Mouse (Mus musculus) gastrocnemius, postnatal 25 days (tissue): ENCODE results near the gene Lmln. TPM values are rescaled to one million over a fixed set of nuclear protein-coding genes. Genes with fewer than 3 reads are reported as not detected.
"Not testable (repeated sequence)": the region's sequence is repeated elsewhere in the genome, so short reads cannot be mapped to it uniquely, and the experiment has no call there.

Source experiments
- DNase-seq: peaks from one replicate; pipeline ENCODE4 v3.0.0; 2022
- long read RNA-seq, 2 experiments: library from polyadenylated mRNA; stranded (forward); transcript quantifications; one replicate each; pipeline ENCODE4 v2.0.0; 2021
- total RNA-seq, 2 experiments: library from RNA; stranded (reverse); gene quantifications; 1 replicate in 1 of 2; 2 replicates in 1 of 2; pipeline ENCODE4 v1.2.3; 2021

Gene Lmln
- total RNA-seq: 1 to 10 TPM; 1.8 to 2.6 TPM
- long read RNA-seq, experiment 1, partial matches to known transcripts: 0 of 8 reads
- long read RNA-seq, experiment 1, other reads (novel, unspliced or antisense): 8 of 8 reads
- long read RNA-seq, experiment 2, partial matches to known transcripts: 0 of 2 reads
- long read RNA-seq, experiment 2, other reads (novel, unspliced or antisense): 2 of 2 reads

DNA sequence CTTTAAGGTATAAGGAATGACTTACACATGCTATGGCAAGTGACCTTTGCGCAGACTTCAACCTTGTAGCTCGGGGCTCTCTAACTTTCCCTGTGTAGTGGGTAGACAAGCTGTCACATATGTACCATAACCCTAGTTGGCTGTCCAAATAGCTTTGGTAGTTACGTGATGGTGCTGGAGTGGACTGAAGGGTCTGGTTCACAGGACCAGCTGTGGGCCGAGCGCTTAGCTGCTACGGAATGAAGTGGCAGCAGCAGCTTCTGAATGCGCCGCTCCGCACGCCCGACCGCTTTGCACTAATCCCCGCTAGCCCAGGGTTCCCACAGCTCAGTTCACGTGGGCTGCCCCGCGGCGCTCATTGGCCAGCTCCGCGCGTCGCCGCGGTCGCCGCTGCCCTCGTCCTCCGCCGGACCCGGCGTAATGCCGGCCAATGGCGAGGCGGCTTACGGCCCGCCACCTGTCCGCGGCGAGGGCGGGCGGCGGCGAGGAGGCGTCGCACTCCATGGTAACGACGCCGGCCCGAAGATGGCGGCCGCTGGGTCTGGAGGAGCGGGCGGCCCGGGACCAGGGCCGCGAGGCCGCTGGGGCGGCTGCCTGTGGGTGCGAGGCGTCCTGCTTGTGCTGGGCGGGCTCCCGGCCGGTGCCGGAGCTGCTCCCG is at the start of gene Lmln:
Gene Lmln, plus strand, starts transcription at position 498 of the 658 bp plus-strand sequence.
- DNase-seq: peak; percentile 93

GRCm38 (mm10) chr16:33013801-33014200 is 48.5 kb upstream of the Lmln start:
- DNase-seq: no peak

- peak; percentile 43 for DNase-seq
Observed at GRCm38 (mm10) chr16:33014921-33015320, 47.4 kb upstream of the Lmln start.

GRCm38 (mm10) chr16:33015396-33015907 is 46.9 kb upstream of the Lmln start:
- no peak for DNase-seq

DNA sequence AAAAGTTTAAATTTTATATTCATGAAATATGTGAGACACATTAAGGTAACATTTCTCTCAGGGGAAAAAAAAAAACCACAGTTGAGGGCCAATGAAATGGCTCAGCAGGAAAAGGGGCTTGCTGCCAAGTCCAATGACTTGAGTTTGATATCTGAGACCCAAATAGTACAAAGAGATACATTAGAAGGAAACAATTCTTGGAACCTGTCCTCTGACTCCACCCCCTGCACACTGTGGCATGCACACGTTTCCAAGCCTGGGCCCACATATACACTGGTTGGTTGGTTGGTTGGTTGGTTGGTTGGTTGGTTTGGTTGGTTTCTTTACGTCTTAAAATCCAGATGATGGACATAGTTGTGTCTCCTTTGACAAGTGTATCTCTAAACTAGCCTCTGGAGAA is 46.3 kb upstream of the Lmln start:
- DNase-seq: no peak

DNA sequence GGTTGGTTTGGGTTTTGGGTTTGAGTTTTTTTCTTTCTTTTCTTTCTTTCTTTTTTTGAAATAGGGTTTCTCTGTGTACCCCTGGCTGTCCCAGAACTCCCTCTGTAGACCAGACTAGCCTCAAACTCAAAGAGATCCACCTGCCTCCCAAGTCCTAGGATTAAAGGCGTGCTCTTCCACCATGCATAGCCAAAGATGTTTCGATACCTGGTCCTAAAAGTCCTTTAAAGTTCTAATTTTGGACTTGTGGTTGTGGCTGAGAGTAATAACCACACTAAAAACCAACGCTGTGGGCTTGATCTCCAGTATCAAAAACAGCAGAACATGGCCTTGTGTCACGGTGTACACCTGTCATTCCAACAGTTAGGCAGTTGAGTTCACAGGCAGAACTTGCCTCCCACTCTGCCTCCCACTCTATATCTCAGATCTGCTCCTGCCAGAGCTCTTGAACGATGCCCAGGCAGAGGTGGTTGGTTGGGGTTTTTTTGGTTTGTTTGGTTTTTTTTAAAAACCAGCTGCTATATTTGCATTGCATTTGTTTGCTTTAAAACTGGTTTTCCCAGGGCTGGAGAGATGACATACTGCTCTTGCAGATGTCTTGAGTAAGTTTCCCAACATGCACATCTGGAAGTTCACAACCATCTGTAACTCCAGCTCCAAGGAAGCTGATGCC is 44.5 kb upstream of the Lmln start:
- DNase-seq: no peak

GRCm38 (mm10) chr16:33019117-33019770 is 43.1 kb upstream of the Lmln start:
- peak; percentile 18 for DNase-seq

GRCm38 (mm10) chr16:33021381-33021780 is 40.9 kb upstream of the Lmln start:
- DNase-seq: no peak

- DNase-seq: peak; percentile 73
Observed at GRCm38 (mm10) chr16:33023750-33024149, 38.6 kb upstream of the Lmln start.

- no peak for DNase-seq
Observed at GRCm38 (mm10) chr16:33024456-33025104, 37.7 kb upstream of the Lmln start.

DNA sequence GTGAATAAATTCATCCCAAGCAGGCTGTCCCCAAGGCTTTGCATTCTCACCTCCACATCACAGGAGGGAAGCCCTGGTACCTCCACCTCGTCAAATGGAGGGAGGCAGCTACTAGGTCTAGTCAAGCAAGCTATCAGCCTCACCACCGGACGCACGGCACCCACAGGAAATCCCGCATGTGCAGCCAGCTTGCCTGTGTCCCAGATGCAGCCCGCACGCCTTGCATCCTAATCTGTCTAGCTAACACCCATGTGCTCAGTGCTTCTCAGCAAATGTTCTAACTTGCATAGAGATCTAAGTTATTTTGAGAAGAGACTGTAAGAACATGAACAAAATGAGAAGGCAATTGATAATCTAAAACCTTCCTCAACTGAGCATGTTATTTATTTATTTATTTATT is 36.0 kb upstream of the Lmln start:
- DNase-seq: no peak

GRCm38 (mm10) chr16:33036006-33036405 is 26.3 kb upstream of the Lmln start:
- DNase-seq: no peak

DNA sequence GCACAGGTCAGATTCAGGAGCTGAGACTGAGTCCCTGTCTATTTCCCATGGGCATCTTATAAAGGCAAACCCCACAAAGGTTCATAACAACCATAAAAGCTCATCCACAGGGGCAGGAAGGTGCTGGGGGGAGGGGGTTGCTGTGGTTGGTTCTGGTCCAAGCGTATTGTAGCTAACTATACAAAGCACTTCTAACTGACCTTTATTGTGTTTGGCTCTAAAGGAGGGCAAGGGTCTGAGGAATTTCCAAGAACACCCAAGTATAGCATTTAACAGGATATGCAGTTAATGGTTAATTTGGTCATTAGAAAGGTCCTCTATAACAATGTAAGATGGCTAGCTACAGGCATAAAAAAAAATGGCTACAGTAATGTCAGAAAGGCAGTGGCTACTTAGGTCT is 19.6 kb upstream of the Lmln start:
- no peak for DNase-seq

DNA sequence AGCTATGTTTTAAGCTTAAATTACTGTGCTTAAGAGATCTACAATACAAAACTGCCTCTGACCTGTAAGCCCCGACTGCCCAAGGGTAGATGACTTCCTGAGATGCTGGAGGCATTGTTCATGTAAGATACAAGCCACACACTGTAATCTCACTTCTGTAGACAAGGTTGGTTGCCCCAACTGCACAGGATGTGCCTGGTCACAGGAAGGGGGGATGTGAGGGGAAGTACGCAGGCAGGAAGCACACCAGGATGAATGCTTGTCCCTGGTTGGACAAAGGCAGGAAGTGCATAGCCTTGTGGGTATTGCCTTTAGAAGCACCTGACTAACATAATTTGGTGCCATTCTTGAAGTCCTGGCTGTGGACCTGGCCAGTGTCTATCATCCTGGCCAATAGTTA is 19.1 kb upstream of the Lmln start:
- no peak for DNase-seq

DNA sequence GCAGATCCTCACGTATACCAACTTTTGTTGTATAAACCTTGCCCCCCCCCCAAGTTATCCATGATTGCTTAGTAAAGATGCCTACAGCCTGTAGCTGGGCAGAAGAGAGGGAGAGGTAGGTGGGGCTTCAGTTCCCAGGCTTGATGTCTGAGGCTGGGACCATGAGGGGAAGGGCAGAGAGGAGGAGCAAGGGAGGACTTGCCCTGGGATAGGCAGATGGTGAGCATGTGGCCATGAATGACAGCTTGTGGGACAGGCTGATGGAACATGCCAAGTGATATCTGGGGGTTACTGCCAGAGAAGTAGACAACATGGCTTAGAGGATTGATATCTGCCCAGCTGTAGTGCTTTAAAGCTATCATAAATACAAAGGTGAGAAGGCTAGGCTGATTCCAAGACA is 14.3 kb upstream of the Lmln start:
- DNase-seq: no peak

GRCm38 (mm10) chr16:33048686-33049085 is 13.6 kb upstream of the Lmln start:
- DNase-seq: no peak

- no peak for DNase-seq
Observed at GRCm38 (mm10) chr16:33049809-33050208, 12.5 kb upstream of the Lmln start.

- no peak for DNase-seq
Observed at GRCm38 (mm10) chr16:33053141-33053540, 9.2 kb upstream of the Lmln start.

- DNase-seq: not testable (repeated sequence)
Observed at GRCm38 (mm10) chr16:33054927-33055326, 7.4 kb upstream of the Lmln start.

- DNase-seq: no peak
Observed at GRCm38 (mm10) chr16:33055655-33056054, 6.7 kb upstream of the Lmln start.

- peak; percentile 83 for DNase-seq
Observed at GRCm38 (mm10) chr16:33056095-33056785, 6.1 kb upstream of the Lmln start, which contains the start of the genes Iqcg and Rpl35a. Gene Iqcg (minus strand): TSS chr16:33056218. Gene Rpl35a (plus strand): TSS chr16:33056453.

GRCm38 (mm10) chr16:33056786-33057185 is 5.5 kb upstream of the Lmln start:
- no peak for DNase-seq
